In the genomic region with DNA sequence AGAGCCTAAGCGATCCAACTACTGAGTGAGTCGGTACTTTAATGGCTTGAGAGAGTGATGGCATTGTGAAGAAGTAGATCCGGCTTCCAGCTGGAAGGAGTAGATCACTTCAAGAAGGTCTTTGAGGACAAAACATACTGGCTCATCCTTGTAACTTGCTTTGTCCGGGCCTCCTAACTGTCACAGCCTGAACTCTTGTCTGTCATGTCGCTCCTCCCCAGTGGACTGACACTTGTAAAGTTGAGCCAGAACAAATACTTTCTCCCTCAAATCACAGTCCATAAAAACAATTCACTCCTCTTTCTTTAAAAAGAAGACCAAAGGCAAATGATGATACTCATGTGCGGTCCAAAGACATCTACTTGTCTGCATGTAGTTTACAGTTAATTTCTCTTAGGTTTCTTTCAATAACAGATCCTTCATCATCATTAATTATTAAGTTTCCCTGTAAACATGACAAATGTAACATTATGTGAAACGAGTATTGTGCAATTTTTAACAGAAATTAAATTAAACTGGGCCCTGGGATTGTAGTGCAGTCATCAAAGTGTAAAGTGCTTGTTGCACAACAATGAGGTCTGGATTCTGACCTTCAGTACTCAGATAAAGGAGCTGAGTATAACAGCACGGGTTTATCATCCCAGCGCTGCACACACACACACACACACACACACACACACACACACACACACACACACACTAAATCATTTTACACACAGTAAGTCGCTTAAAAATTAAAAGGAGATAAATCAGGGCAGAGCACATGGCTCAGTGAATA, we compare ENCODE assay signal across 20 mouse cellular contexts.
"Had no signal": no experiment of that assay in that cellular context is flagged by ENCODE, and none has a peak within 500 bp of the region (broad histone marks: within the 10 kb centered on the region; RNA-seq: fewer than 3 reads in every experiment).

No protein-coding gene starts in this region.

- H3K27ac ChIP-seq: kidney, embryonic 15.5 days; left cerebral cortex, adult 2 months; liver, embryonic 12.5 days; liver, embryonic 15.5 days; macrophage; midbrain, embryonic 12.5 days; midbrain, embryonic 15.5 days; neural tube, embryonic 12.5 days; neural tube, embryonic 15.5 days; stomach, embryonic 15.5 days had no signal

- H3K4me3 ChIP-seq: kidney, embryonic 15.5 days; left cerebral cortex, adult 2 months; liver, embryonic 12.5 days; liver, embryonic 15.5 days; midbrain, embryonic 12.5 days; midbrain, embryonic 15.5 days; neural tube, embryonic 12.5 days; neural tube, embryonic 15.5 days; stomach, embryonic 15.5 days had no signal

- H3K4me2 ChIP-seq: kidney, embryonic 15.5 days; liver, embryonic 12.5 days; liver, embryonic 15.5 days; midbrain, embryonic 12.5 days; midbrain, embryonic 15.5 days; neural tube, embryonic 12.5 days; neural tube, embryonic 15.5 days; stomach, embryonic 15.5 days had no signal

- H3K4me1 ChIP-seq: kidney, embryonic 15.5 days; liver, embryonic 12.5 days; liver, embryonic 15.5 days; midbrain, embryonic 12.5 days; midbrain, embryonic 15.5 days; neural tube, embryonic 12.5 days; neural tube, embryonic 15.5 days; stomach, embryonic 15.5 days had no signal

- H3K36me3 ChIP-seq: kidney, embryonic 15.5 days; liver, embryonic 12.5 days; liver, embryonic 15.5 days; midbrain, embryonic 12.5 days; midbrain, embryonic 15.5 days; neural tube, embryonic 12.5 days; neural tube, embryonic 15.5 days; stomach, embryonic 15.5 days had no signal

- H3K9me3 ChIP-seq: kidney, embryonic 15.5 days; liver, embryonic 12.5 days; liver, embryonic 15.5 days; midbrain, embryonic 12.5 days; midbrain, embryonic 15.5 days; neural tube, embryonic 12.5 days; neural tube, embryonic 15.5 days; stomach, embryonic 15.5 days had no signal

- H3K27me3 ChIP-seq: kidney, embryonic 15.5 days; liver, embryonic 12.5 days; liver, embryonic 15.5 days; midbrain, embryonic 12.5 days; midbrain, embryonic 15.5 days; neural tube, embryonic 12.5 days; neural tube, embryonic 15.5 days; stomach, embryonic 15.5 days had no signal

- H3K9ac ChIP-seq: kidney, embryonic 15.5 days; liver, embryonic 12.5 days; liver, embryonic 15.5 days; midbrain, embryonic 12.5 days; midbrain, embryonic 15.5 days; neural tube, embryonic 12.5 days; neural tube, embryonic 15.5 days; stomach, embryonic 15.5 days had no signal

- DNase-seq: kidney, adult 11 months; kidney, adult 8-10 months; kidney, postnatal 10 days; kidney, postnatal 36 days; layer of hippocampus, postnatal 36 days; right cerebral cortex, adult 18-20 months; right cerebral cortex, postnatal 14 days; spleen, adult 18-20 months; thymus, postnatal 25 days had no signal

- ATAC-seq: hindbrain, embryonic 16.5 days; liver, embryonic 12.5 days; midbrain, embryonic 15.5 days had no signal
